Mouse (Mus musculus) forebrain, embryonic 15.5 days (tissue): ENCODE results near the gene Gm17304. TPM values are rescaled to one million over a fixed set of nuclear protein-coding genes. Genes with fewer than 3 reads are reported as not detected.

Experiments used
- ATAC-seq: fragments of 200-750 bp; cut with Nextera tagmentation; replicated peaks from 2 replicates; pipeline ENCODE4 v1.8.0; 2017; ENCODE audit warnings: mild to moderate bottlenecking, moderate TSS enrichment, moderate library complexity
- H3K27ac ChIP-seq: fragments of 300-500 bp; sonication (generic); replicated peaks from 2 replicates; pipeline ENCODE4 v1.5.1; 2015; ENCODE audit warnings: mild to moderate bottlenecking, inconsistent platforms
- H3K27me3 ChIP-seq: fragments of 300-500 bp; sonication (generic); 2 replicates; pipeline ENCODE4 v1.6.1; 2015; ENCODE audit warnings: inconsistent platforms
- H3K36me3 ChIP-seq: fragments of 300-500 bp; sonication (generic); 2 replicates; pipeline ENCODE4 v1.6.1; 2015; ENCODE audit warnings: mild to moderate bottlenecking, inconsistent platforms
- H3K4me1 ChIP-seq: fragments of 300-500 bp; sonication (generic); 2 replicates; pipeline ENCODE4 v1.6.1; 2015; ENCODE audit warnings: inconsistent platforms
- H3K4me2 ChIP-seq: fragments of 300-500 bp; sonication (generic); replicated peaks from 2 replicates; pipeline ENCODE4 v1.6.1; 2015; ENCODE audit warnings: mild to moderate bottlenecking, inconsistent platforms
- H3K4me3 ChIP-seq: fragments of 300-500 bp; sonication (generic); 2 replicates; pipeline ENCODE4 v1.5.1; 2015; ENCODE audit warnings: mild to moderate bottlenecking, inconsistent platforms
- H3K9ac ChIP-seq: fragments of 300-500 bp; sonication (generic); replicated peaks from 2 replicates; pipeline ENCODE4 v1.6.1; 2015; ENCODE audit warnings: mild to moderate bottlenecking, inconsistent platforms
- H3K9me3 ChIP-seq: fragments of 300-500 bp; sonication (generic); 2 replicates; pipeline ENCODE4 v1.6.1; 2016; ENCODE audit warnings: inconsistent platforms
- WGBS: fragments of 180-500 bp; shearing (Covaris S2); methylation state at CpG from one replicate; pipeline ENCODE4 v1.1.7; 2015; ENCODE audit warnings: mixed read lengths; 5-methylcytosine and 5-hydroxymethylcytosine counted together
- polyA plus RNA-seq: library from polyadenylated mRNA; unstranded; fragments of >200 nt; fragmentation: Nextera tagmentation; extraction: Ambion mirVana; gene quantifications from 2 replicates; pipeline ENCODE4 v1.2.1, GENCODE M21; 2015

The Gm17304 gene
- polyA plus RNA-seq, 1 experiment from 2014 or later = not detected

DNA sequence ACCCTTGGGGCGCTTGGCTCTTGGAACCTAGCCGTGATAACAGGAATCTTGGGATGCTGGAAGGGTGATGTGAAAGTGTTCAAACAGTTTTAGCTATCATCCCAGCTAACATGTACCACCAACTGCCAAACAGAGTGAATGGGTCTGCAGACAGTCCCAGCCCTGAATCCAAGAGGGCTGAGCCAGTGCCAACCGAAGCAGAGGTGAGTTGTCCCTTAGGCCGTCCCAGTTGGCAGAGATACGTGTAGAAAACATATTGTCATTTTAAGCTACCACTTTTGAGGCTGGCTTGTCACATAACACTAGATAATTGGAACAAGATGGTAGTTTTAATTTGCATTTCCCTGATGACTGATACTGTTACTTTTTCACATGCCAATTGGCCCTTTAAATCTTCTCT lies 18.2 kb upstream of the Gm17304 start:
- ATAC-seq = no peak; the same call in 1 of the 2 replicates
- 0 out of 2 replicates have a peak, but pooled peaks cover 7% of the 10 kb centered on the region for H3K36me3 ChIP-seq
- H3K4me1 ChIP-seq = no peaks in the 10 kb centered on the region
- 0 out of 2 replicates have a peak, but pooled peaks cover 2% of the 10 kb centered on the region for H3K27me3 ChIP-seq
- no peak overlapping the region for H3K4me3 ChIP-seq
- no peaks in the 10 kb centered on the region for H3K9me3 ChIP-seq
- no peak overlapping the region for H3K9ac ChIP-seq
- H3K27ac ChIP-seq = no peak overlapping the region
- H3K4me2 ChIP-seq = no peak overlapping the region
- WGBS = 74% methylated on average over 5 of the region's 5 CpGs

GRCm38 (mm10) chr5:106594388-106594787 lies 14.5 kb upstream of the Gm17304 start:
- H3K27ac ChIP-seq = no peak overlapping the region
- no peak overlapping the region for H3K9ac ChIP-seq
- peaks cover 8% of the 10 kb centered on the region for H3K4me1 ChIP-seq
- ATAC-seq = no peak
- H3K9me3 ChIP-seq = no peaks in the 10 kb centered on the region
- no peak overlapping the region for H3K4me3 ChIP-seq
- H3K27me3 ChIP-seq = no peaks in the 10 kb centered on the region
- H3K36me3 ChIP-seq = 0 out of 2 replicates have a peak, but pooled peaks cover 10% of the 10 kb centered on the region
- no peak overlapping the region for H3K4me2 ChIP-seq

DNA sequence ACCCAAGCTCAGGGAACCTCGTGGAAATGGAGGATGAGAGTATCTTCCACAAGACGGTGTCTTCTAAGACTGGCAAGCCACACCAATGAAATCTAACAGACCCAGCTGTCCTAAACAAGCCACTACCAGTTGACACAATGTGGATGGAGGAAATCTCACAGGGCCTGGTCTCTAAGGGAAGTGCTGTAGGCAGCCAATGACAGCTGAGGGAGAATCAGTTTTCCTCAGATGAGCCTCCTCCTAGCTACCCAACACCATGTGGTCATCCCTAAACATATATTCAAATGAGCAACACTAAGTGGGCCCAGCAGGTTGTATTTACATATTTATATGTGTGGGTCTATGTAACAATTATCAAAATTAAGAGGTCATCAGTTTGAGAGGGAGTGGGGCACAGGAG lies 11.4 kb upstream of the Gm17304 start:
- no peaks in the 10 kb centered on the region for H3K9me3 ChIP-seq
- no peaks in the 10 kb centered on the region for H3K27me3 ChIP-seq
- 0 out of 2 replicates have a peak, but pooled peaks cover 7% of the 10 kb centered on the region for H3K36me3 ChIP-seq
- 90% methylated on average over 2 of the region's 2 CpGs for WGBS
- H3K4me2 ChIP-seq = no peak overlapping the region
- ATAC-seq = peak; percentile 81; the same call in 1 of the 2 replicates
- H3K27ac ChIP-seq = no peak overlapping the region
- no peak overlapping the region for H3K4me3 ChIP-seq
- H3K9ac ChIP-seq = no peak overlapping the region
- H3K4me1 ChIP-seq = peaks cover 8% of the 10 kb centered on the region

DNA sequence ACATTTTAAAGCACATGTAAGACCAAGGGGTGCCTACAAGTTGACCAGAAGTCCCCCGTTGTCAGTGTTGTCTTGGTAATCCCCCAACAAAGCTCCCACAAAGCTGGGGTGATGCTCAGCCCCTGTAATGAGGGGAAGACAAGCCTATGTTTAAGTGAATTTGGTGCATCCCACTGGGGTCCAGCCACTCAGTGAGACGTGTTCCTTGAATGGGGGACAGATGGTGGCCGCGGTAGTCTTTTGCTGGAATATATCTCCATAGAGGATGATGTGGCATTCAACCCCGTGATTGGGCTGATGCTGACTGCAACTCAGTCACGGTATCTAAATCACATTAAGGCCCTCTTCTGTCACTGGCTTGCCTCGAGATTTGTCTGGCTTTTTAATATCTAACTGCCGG lies 9.4 kb upstream of the Gm17304 start:
- 0 out of 2 replicates have a peak, but pooled peaks cover 7% of the 10 kb centered on the region for H3K36me3 ChIP-seq
- no peak for ATAC-seq
- H3K4me1 ChIP-seq = peaks cover 8% of the 10 kb centered on the region
- no peak overlapping the region for H3K4me2 ChIP-seq
- H3K4me3 ChIP-seq = no peak overlapping the region
- 85% methylated on average over 8 of the region's 8 CpGs for WGBS
- no peak overlapping the region for H3K9ac ChIP-seq
- no peaks in the 10 kb centered on the region for H3K9me3 ChIP-seq
- H3K27ac ChIP-seq = no peak overlapping the region
- H3K27me3 ChIP-seq = no peaks in the 10 kb centered on the region

GRCm38 (mm10) chr5:106604381-106604780 lies 4.5 kb upstream of the Gm17304 start:
- Histone ChIP-seq H3K27me3 (no peaks in the 10 kb centered on the region), H3K4me2 (no peak overlapping the region), H3K4me1 (no peaks in the 10 kb centered on the region), H3K4me3 (no peak overlapping the region), H3K9ac (no peak overlapping the region), H3K36me3 (no peaks in the 10 kb centered on the region), H3K9me3 (no peaks in the 10 kb centered on the region), H3K27ac (no peak overlapping the region)
- no peak for ATAC-seq
- 95% methylated on average over 5 of the region's 5 CpGs for WGBS

- no peak overlapping the region for H3K27ac ChIP-seq
- no peaks in the 10 kb centered on the region for H3K27me3 ChIP-seq
- H3K36me3 ChIP-seq = no peaks in the 10 kb centered on the region
- H3K4me2 ChIP-seq = no peak overlapping the region
- WGBS = 91% methylated on average over 6 of the region's 6 CpGs
- H3K4me1 ChIP-seq = no peaks in the 10 kb centered on the region
- H3K9me3 ChIP-seq = no peaks in the 10 kb centered on the region
- no peak overlapping the region for H3K4me3 ChIP-seq
- H3K9ac ChIP-seq = no peak overlapping the region
- ATAC-seq = no peak
Measured at GRCm38 (mm10) chr5:106605096-106605495, 3.8 kb upstream of the Gm17304 start.

GRCm38 (mm10) chr5:106607081-106607480 lies 1.8 kb upstream of the Gm17304 start:
- no peak for ATAC-seq
- 85% methylated on average over 5 of the region's 5 CpGs for whole genome bisulfite sequencing
- no peak overlapping the region for H3K9ac ChIP-seq

GRCm38 (mm10) chr5:106612151-106612550 lies 3.3 kb downstream of the Gm17304 start:
- Histone ChIP-seq H3K27ac (no peak overlapping the region), H3K4me3 (no peak overlapping the region), H3K27me3 (no peaks in the 10 kb centered on the region), H3K36me3 (no peaks in the 10 kb centered on the region; the same call in none of the 2 replicates), H3K4me2 (no peak overlapping the region), H3K4me1 (no peaks in the 10 kb centered on the region), H3K9me3 (no peaks in the 10 kb centered on the region), H3K9ac (no peak overlapping the region)
- ATAC-seq = no peak
- 95% methylated on average over 2 of the region's 2 CpGs for WGBS

More at GRCm38 (mm10) chr5:106607081-106607480, 1.8 kb upstream of the Gm17304 start:
- no peaks in the 10 kb centered on the region for H3K4me1 ChIP-seq
- H3K4me2 ChIP-seq = no peak overlapping the region
- H3K36me3 ChIP-seq = no peaks in the 10 kb centered on the region; the same call in 1 of the 2 replicates
- H3K4me3 ChIP-seq = no peak overlapping the region
- no peaks in the 10 kb centered on the region for H3K9me3 ChIP-seq
- H3K27ac ChIP-seq = no peak overlapping the region
- H3K27me3 ChIP-seq = no peaks in the 10 kb centered on the region

GRCm38 (mm10) chr5:106614570-106614969 lies 5.7 kb downstream of the Gm17304 start:
- Histone ChIP-seq H3K36me3 (no peaks in the 10 kb centered on the region; the same call in none of the 2 replicates), H3K9me3 (no peaks in the 10 kb centered on the region), H3K9ac (no peak overlapping the region), H3K27me3 (no peaks in the 10 kb centered on the region), H3K27ac (no peak overlapping the region), H3K4me2 (no peak overlapping the region), H3K4me3 (no peak overlapping the region), H3K4me1 (no peaks in the 10 kb centered on the region)
- 87% methylated on average over 7 of the region's 7 CpGs for WGBS
- ATAC-seq = no peak

GRCm38 (mm10) chr5:106615006-106615405 lies 6.1 kb downstream of the Gm17304 start:
- H3K9ac ChIP-seq = no peak overlapping the region
- WGBS = 96% methylated on average over 2 of the region's 2 CpGs
- H3K27me3 ChIP-seq = no peaks in the 10 kb centered on the region
- no peak for ATAC-seq
- H3K4me1 ChIP-seq = no peaks in the 10 kb centered on the region
- no peaks in the 10 kb centered on the region; the same call in none of the 2 replicates for H3K36me3 ChIP-seq
- H3K4me3 ChIP-seq = no peak overlapping the region
- no peaks in the 10 kb centered on the region for H3K9me3 ChIP-seq
- H3K4me2 ChIP-seq = no peak overlapping the region
- no peak overlapping the region for H3K27ac ChIP-seq

- H3K4me1 ChIP-seq = no peaks in the 10 kb centered on the region
- 90% methylated on average over 6 of the region's 6 CpGs for WGBS
- no peak overlapping the region for H3K9ac ChIP-seq
- no peaks in the 10 kb centered on the region for H3K9me3 ChIP-seq
- no peak overlapping the region for H3K4me3 ChIP-seq
- no peak overlapping the region for H3K4me2 ChIP-seq
- H3K27me3 ChIP-seq = no peaks in the 10 kb centered on the region
- H3K27ac ChIP-seq = no peak overlapping the region
- no peak for ATAC-seq
- H3K36me3 ChIP-seq = peaks cover 4% of the 10 kb centered on the region; the same call in 1 of the 2 replicates
Measured at GRCm38 (mm10) chr5:106620446-106620845, 11.5 kb downstream of the Gm17304 start.

DNA sequence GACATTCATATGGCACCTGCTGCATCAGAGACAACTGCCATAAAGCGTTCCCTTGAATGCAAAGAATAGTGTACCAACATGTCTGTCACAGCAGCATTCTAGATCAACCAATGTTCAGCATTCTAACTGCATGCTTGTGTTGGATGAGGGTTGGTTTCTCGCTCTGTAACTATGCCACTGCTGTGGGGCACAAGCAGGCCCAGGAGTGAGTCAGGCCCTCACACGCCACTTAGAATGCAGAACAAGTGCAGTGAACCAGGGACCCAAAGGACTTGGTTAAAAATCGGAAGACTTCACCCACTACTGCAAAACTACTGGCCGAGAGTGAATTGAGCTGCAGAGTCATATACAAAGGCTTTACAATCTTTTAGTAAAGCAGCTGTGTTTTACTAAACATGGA lies 13.3 kb downstream of the Gm17304 start:
- Histone ChIP-seq H3K4me3 (no peak overlapping the region), H3K36me3 (0 out of 2 replicates have a peak, but pooled peaks cover 4% of the 10 kb centered on the region), H3K4me1 (no peaks in the 10 kb centered on the region), H3K9ac (no peak overlapping the region), H3K9me3 (no peaks in the 10 kb centered on the region), H3K27me3 (no peaks in the 10 kb centered on the region), H3K4me2 (no peak overlapping the region), H3K27ac (no peak overlapping the region)
- 90% methylated on average over 5 of the region's 5 CpGs for WGBS
- no peak for ATAC-seq

DNA sequence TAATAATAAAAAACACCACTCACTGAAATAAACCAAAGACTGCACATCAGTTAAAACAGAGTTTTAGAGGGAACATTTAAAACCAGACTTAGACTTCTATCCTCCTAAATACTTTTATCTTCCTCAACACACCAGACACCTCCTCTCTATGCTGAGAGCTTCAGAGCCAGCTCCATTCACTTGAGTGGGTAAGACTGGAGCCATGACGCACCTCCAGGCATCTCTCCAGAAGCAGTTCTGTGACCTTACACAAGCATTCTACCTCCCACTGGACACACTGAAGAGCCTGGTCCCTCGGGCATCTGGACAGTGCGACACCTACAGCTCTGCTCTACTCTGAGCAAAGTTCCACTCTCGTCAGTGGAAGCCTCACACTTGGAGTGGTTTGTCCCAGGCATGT lies 14.4 kb downstream of the Gm17304 start:
- Histone ChIP-seq H3K27me3 (no peaks in the 10 kb centered on the region), H3K9me3 (no peaks in the 10 kb centered on the region), H3K4me2 (no peak overlapping the region), H3K36me3 (0 out of 2 replicates have a peak, but pooled peaks cover 4% of the 10 kb centered on the region), H3K4me1 (no peaks in the 10 kb centered on the region), H3K9ac (no peak overlapping the region), H3K27ac (no peak overlapping the region), H3K4me3 (no peak overlapping the region)
- 94% methylated on average over 4 of the region's 4 CpGs for WGBS
- ATAC-seq = no peak
